Mouse (Mus musculus): ENCODE results near the gene Mtmr14.

DNA sequence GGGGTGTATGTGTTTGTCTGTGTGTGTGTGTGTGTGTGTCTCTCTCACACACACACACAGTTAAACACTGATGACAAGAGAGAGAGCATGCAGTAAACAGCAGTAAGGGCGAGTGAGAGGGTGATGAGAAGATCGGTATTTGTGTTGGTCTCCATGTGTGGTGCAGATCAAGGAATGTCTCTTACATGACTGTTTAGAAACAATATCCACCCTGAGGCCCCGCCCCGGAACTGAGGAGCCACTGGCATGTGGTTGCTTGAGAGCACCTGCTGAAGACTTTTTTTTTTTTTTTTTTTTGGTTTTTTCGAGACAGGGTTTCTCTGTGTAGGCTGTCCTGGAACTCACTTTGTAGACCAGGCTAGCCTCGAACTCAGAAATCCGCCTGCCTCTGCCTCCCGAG lies 26.8 kb downstream of the Mtmr14 start:
- TF ChIP-seq CTCF (IDR thresholded peaks at IDR 0.05; ENCODE audit: control insufficient read depth, insufficient read depth, insufficient read length) (no peak), CEBPB (IDR thresholded peaks at IDR 0.05; ENCODE audit: low read depth) (no peak), USF1 (IDR thresholded peaks at IDR 0.05; ENCODE audit: low read depth) (no peak)

Measured in C2C12 (cell line).